Mouse (Mus musculus) embryonic facial prominence, embryonic 15.5 days (tissue): Measurements from ENCODE around the gene Mettl6. TPM values are rescaled to one million over a fixed set of nuclear protein-coding genes. Genes with fewer than 3 reads are reported as not detected.

ENCODE experiments used
- ATAC-seq: fragments of 200-750 bp; cut with Nextera tagmentation; 2 replicates; pipeline ENCODE4 v1.8.0; 2017; ENCODE audit warnings: low read depth, moderate TSS enrichment; ENCODE audit not compliant: insufficient number of reproducible peaks, low FRiP score, low TSS enrichment
- H3K27ac ChIP-seq: fragments of 300-500 bp; sonication (generic); replicated peaks from 2 replicates; pipeline ENCODE4 v1.5.1; 2015; ENCODE audit warnings: mild to moderate bottlenecking, inconsistent platforms
- H3K27me3 ChIP-seq: fragments of 300-500 bp; sonication (generic); 2 replicates; pipeline ENCODE4 v1.6.1; 2015; ENCODE audit warnings: inconsistent platforms
- H3K36me3 ChIP-seq: fragments of 300-500 bp; sonication (generic); 2 replicates; pipeline ENCODE4 v1.6.1; 2015; ENCODE audit warnings: mild to moderate bottlenecking, inconsistent platforms
- H3K4me1 ChIP-seq: fragments of 300-500 bp; sonication (generic); 2 replicates; pipeline ENCODE4 v1.6.1; 2015; ENCODE audit warnings: inconsistent platforms
- H3K4me2 ChIP-seq: fragments of 300-500 bp; sonication (generic); replicated peaks from 2 replicates; pipeline ENCODE4 v1.6.1; 2015; ENCODE audit warnings: mild to moderate bottlenecking, inconsistent platforms
- H3K4me3 ChIP-seq: fragments of 300-500 bp; sonication (generic); replicated peaks from 2 replicates; pipeline ENCODE4 v1.5.1; 2015; ENCODE audit warnings: mild to moderate bottlenecking, inconsistent platforms
- H3K9ac ChIP-seq: fragments of 300-500 bp; sonication (generic); 2 replicates; pipeline ENCODE4 v1.6.1; 2015; ENCODE audit warnings: inconsistent platforms
- H3K9me3 ChIP-seq: fragments of 300-500 bp; sonication (generic); replicated peaks from 2 replicates; pipeline ENCODE4 v1.6.1; 2016; ENCODE audit warnings: inconsistent platforms
- WGBS: fragments of 180-500 bp; shearing (Covaris S2); methylation state at CpG from one replicate; pipeline ENCODE4 v1.1.7; 2015; 5-methylcytosine and 5-hydroxymethylcytosine counted together
- polyA plus RNA-seq: library from polyadenylated mRNA; unstranded; fragments of >200 nt; fragmentation: Nextera tagmentation; extraction: Ambion mirVana; gene quantifications from 2 replicates; pipeline ENCODE4 v1.2.1, GENCODE M21; 2015

Mettl6 gene
- polyA plus RNA-seq, 1 experiment from 2014 or later: 55.4 TPM

DNA sequence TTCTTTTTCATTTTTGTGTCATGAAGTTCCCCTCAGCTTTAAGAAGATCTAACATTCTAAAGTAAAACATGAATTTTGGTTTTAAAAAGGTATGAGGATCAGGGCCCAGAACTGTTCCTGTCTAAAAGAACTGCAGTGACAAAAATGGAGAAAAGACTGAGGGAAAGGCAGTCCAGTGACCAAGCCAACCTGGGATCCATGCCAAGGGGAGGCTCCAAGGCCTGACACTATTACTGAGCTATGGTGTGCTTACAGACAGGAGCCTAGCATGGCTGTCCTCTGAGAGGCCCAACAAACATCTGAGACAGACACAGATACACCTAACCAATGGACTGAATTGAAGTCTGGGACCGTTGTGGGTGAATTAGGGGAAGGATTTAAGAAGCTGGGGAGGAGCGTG, 15.1 kb upstream of the Mettl6 start:
- peaks cover 47% of the 10 kb centered on the region for H3K36me3 ChIP-seq
- H3K9me3 ChIP-seq: no peaks in the 10 kb centered on the region
- no peak for ATAC-seq
- 92% methylated on average over 2 of the region's 2 CpGs for WGBS
- no peak overlapping the region for H3K9ac ChIP-seq
- H3K4me3 ChIP-seq: no peak overlapping the region
- H3K27me3 ChIP-seq: no peaks in the 10 kb centered on the region
- H3K4me2 ChIP-seq: no peak overlapping the region
- no peaks in the 10 kb centered on the region for H3K4me1 ChIP-seq
- no peak overlapping the region for H3K27ac ChIP-seq

DNA sequence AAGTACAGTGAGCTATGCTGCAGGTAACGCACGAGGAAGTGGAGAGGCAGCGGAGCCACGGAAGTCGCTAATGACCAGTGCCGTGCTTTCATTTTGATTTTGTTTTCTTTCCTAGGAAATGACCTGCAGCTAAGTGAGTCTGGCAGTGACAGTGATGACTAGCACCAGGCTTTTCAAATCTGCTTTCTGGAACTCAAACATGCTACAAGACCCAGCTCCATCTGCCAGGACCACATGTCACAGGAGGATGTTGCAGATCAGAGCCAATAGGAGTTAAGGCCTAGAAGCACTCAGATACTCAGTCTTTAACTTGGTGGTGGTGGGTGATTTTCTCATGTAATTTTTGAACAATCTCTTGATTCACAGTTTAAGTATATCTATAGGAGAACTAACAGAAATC, 11.6 kb upstream of the Mettl6 start:
- H3K4me1 ChIP-seq: no peaks in the 10 kb centered on the region
- no peak overlapping the region for H3K4me2 ChIP-seq
- no peaks in the 10 kb centered on the region for H3K9me3 ChIP-seq
- no peak for ATAC-seq
- H3K27ac ChIP-seq: no peak overlapping the region
- no peaks in the 10 kb centered on the region for H3K27me3 ChIP-seq
- peaks cover 80% of the 10 kb centered on the region for H3K36me3 ChIP-seq
- WGBS: 94% methylated on average over 6 of the region's 6 CpGs
- H3K4me3 ChIP-seq: no peak overlapping the region
- no peak overlapping the region for H3K9ac ChIP-seq

DNA sequence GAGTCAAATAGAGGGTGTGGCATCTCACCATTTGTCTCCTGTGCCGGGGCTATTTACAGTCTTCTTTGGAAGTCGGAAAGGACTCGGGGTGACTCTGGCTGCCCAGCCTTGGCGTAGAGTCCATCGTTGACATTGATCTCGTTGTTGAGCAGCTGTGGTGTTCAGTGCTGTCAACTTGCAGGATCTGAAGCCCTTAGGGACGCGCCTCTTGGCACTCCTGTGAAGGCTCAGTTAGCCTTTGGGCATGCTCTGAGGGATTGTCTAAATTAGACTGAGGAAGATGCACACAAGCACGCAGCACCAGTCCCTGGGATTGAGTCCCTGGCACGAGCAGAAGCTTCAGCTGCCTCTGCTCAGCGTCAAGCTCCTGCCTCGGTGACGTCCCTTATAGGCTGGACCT, 8.6 kb upstream of the Mettl6 start:
- WGBS: 92% methylated on average over 13 of the region's 13 CpGs
- ATAC-seq: no peak
- peaks cover 92% of the 10 kb centered on the region for H3K36me3 ChIP-seq

DNA sequence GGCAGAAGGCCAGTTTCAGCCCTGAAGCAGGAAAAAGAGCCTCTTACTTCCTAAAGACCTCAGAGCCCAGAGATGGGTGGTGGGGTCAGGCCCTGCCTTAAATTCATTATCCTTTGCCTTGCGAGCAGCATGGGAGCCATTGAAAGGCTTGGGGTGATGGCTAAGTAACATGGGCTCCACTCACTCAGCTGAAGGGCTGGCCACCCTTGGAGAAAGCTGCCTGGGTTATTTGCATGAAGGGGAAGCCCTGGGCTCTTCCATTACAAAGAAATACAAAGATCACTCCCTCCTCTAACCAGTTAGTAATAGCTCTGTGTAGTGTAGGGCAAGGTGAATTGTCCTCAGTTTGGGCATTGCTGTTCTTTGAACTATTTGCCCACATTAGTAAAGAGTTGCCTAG, 4.7 kb upstream of the Mettl6 start:
- WGBS: 88% methylated on average over 1 of the region's 1 CpGs
- ATAC-seq: no peak
- Histone ChIP-seq H3K36me3 (peaks cover 59% of the 10 kb centered on the region), H3K4me1 (peaks cover 18% of the 10 kb centered on the region), H3K27me3 (no peaks in the 10 kb centered on the region), H3K27ac (no peak overlapping the region), H3K4me2 (no peak overlapping the region), H3K9ac (no peak overlapping the region), H3K4me3 (no peak overlapping the region), H3K9me3 (no peaks in the 10 kb centered on the region)

More for the DNA sequence above, 8.6 kb upstream of the Mettl6 start:
- Histone ChIP-seq H3K4me3 (no peak overlapping the region), H3K4me1 (no peaks in the 10 kb centered on the region), H3K9me3 (no peaks in the 10 kb centered on the region), H3K27ac (no peak overlapping the region), H3K4me2 (no peak overlapping the region), H3K27me3 (no peaks in the 10 kb centered on the region), H3K9ac (no peak overlapping the region)

DNA sequence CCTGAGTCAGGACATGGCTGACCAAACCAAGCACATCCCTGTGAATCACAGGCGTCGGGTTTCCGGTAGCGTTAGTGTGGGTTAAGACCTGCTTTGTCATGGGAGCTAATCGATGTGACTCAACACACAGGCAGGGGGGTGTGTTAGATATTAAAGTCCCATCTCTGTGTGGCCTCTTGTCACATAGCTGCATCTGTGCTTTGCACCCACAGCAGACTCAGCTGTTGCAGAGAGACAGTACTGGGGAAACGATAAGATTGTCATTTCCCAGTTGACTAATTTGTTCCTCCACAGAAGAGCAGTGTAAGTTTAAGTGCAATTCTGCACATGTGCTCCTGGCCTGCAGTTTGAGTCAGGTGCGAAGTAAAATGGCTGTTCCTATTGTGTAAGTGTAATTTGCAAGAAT, 1.4 kb upstream of the Mettl6 start:
- WGBS: 30% methylated on average over 7 of the region's 7 CpGs
- Histone ChIP-seq H3K9me3 (no peaks in the 10 kb centered on the region), H3K4me3 (peak overlapping the region; percentile 97), H3K4me1 (peaks cover 29% of the 10 kb centered on the region), H3K36me3 (peaks cover 46% of the 10 kb centered on the region), H3K27me3 (no peaks in the 10 kb centered on the region), H3K4me2 (peak overlapping the region; percentile 76), H3K27ac (no peak overlapping the region), H3K9ac (peak overlapping the region; percentile 95)
- ATAC-seq: no peak

DNA sequence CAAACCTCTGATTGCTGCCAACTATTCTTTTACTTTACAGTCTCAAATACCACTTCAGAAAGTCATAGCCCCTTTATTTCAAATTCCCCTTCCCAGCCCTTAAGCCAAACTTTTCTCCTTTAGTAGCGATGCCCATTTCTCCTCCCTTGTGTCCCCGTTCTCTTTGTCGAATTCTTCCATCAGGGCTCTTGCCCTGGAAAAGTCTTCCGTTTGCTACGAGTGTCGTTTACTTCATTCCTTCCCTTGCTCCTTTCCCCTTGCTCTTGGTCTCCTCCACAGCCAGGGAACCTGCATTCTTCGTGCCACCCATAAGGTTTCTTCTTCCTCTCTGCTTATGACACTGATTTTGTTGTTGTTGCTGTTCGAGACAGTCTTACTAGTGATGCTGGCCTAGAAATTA, 698 bp upstream of the Mettl6 start:
- peak overlapping the region; percentile 76 for H3K4me2 ChIP-seq

DNA sequence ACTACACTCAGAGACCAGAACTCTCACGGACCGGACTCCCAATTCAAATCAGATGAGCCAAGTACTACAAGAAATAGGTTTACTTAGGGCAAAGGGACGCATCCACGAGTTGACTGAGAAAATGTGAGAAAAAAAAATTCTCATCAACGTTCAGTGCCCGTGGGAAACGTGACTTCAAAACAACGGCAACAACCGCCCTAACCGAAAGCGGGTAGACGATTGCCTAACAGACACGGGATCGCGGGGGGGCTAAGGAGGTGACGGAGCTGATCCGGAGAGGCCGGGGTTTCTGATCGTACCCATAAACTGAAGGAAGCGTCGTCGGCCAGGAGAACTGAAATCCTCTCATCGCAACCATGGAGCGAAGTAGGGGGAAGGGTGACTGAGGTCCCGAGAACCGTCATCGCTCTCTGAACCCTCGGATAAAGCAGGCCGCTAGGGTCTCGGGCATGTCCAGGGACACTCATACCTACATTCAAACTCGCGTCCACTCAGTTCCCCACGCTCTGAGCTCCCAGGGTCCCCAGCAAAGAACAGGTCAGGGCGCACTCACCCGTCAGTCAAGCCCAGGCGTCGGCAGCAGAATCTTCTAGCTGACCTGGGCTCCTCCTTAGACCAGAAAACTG, 378 bp downstream of the Mettl6 start, which contains the start of gene Eaf1:
Gene Eaf1 (plus strand): TSS at position 51 of the 626 bp plus-strand sequence.
- ATAC-seq: peak; percentile 21; the same call in 1 of the 2 replicates
- Histone ChIP-seq H3K36me3 (peaks cover 39% of the 10 kb centered on the region), H3K9me3 (no peaks in the 10 kb centered on the region), H3K4me3 (peak within 1 kb of the TSS; percentile 97), H3K4me2 (peak within 1 kb of the TSS; percentile 76), H3K9ac (peak within 1 kb of the TSS; percentile 95), H3K27me3 (no peaks in the 10 kb centered on the region), H3K4me1 (peaks cover 29% of the 10 kb centered on the region), H3K27ac (peak within 1 kb of the TSS; percentile 96)
- WGBS: under 1% methylated on average over 37 of the region's 37 CpGs

More for the DNA sequence above, 698 bp upstream of the Mettl6 start:
- peaks cover 40% of the 10 kb centered on the region for H3K36me3 ChIP-seq
- no peaks in the 10 kb centered on the region for H3K27me3 ChIP-seq
- no peak for ATAC-seq
- no peaks in the 10 kb centered on the region for H3K9me3 ChIP-seq
- WGBS: 1% methylated on average over 8 of the region's 8 CpGs
- H3K4me3 ChIP-seq: peak overlapping the region; percentile 97
- peak overlapping the region; percentile 96 for H3K27ac ChIP-seq
- H3K4me1 ChIP-seq: peaks cover 29% of the 10 kb centered on the region
- H3K9ac ChIP-seq: peak overlapping the region; percentile 95

DNA sequence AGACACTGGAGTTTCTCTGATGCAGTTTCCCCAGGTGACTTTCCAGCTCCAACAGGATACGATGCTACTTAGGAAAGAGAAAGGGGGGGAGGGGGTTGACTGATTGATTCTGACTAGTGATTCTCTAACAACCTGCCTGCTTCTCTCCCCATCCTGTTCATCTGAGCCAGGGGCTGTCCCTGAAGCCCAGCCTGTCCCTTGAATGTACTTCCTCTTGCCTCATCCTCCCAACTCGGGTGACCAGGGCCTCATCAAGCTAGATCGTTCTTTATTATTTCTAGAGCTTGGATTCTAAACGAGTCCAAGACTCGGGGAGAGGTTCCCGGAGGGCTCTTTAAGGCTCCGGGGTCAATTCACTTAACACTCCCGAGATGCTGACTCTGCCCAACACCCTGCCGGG, 939 bp downstream of the Mettl6 start:
- Histone ChIP-seq H3K4me1 (peaks cover 29% of the 10 kb centered on the region), H3K4me2 (peak overlapping the region; percentile 76), H3K4me3 (peak overlapping the region; percentile 97), H3K9ac (peak overlapping the region; percentile 95), H3K9me3 (no peaks in the 10 kb centered on the region), H3K27me3 (no peaks in the 10 kb centered on the region), H3K27ac (0 out of 2 replicates have a peak overlapping the region, but pooled peaks have one; percentile 96), H3K36me3 (peaks cover 39% of the 10 kb centered on the region)
- no peak for ATAC-seq
- WGBS: 35% methylated on average over 9 of the region's 9 CpGs

DNA sequence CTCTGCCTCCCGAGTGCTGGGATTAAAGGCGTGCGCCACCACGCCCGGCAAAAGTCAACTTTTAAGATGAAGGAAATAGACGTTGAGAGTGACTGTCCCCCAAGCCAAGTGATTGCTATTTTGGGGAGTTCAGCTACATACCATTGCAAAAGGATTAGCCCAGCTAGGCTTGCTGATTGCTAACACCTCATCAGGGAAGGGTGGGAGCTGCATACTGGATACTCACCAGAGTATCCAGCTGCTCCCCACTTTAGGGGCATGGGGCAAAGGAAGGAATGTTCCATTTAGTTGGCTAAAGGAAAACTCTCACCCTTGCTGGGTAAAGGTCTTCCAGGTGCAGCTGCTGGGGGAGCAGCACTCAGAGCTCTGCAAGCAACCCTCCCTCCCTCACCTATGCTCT, 6.8 kb downstream of the Mettl6 start:
- H3K4me1 ChIP-seq: no peaks in the 10 kb centered on the region; the same call in 1 of the 2 replicates
- H3K4me3 ChIP-seq: no peak overlapping the region
- H3K27ac ChIP-seq: no peak overlapping the region
- H3K9ac ChIP-seq: no peak overlapping the region
- 91% methylated on average over 6 of the region's 6 CpGs for WGBS
- ATAC-seq: no peak
- H3K27me3 ChIP-seq: no peaks in the 10 kb centered on the region
- H3K4me2 ChIP-seq: no peak overlapping the region
- H3K36me3 ChIP-seq: peaks cover 81% of the 10 kb centered on the region
- no peaks in the 10 kb centered on the region for H3K9me3 ChIP-seq

DNA sequence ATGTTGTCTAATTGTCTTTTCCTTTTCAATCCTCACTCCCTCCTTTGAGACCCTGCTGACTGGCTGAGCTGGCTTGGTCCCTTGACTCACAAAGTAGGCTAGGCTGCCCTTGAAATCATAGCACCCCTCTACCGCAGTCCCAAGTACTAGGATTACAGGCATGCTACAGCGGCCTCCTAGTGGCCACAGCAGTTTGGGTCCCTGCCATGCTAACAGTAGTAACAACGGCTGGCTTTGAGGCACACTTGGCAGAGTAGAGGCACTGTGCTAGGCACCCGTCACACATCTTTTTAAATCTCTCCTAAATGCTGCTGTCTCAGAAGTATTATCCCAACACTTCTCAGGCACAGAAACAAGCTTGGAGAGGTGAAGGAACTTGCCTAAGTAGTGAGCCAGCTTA, 8.4 kb downstream of the Mettl6 start:
- Histone ChIP-seq H3K9ac (no peak overlapping the region), H3K4me2 (no peak overlapping the region), H3K27me3 (no peaks in the 10 kb centered on the region), H3K9me3 (no peaks in the 10 kb centered on the region), H3K4me3 (no peak overlapping the region), H3K27ac (no peak overlapping the region), H3K36me3 (peaks cover 84% of the 10 kb centered on the region), H3K4me1 (no peaks in the 10 kb centered on the region)
- 77% methylated on average over 4 of the region's 4 CpGs for WGBS
- no peak for ATAC-seq

DNA sequence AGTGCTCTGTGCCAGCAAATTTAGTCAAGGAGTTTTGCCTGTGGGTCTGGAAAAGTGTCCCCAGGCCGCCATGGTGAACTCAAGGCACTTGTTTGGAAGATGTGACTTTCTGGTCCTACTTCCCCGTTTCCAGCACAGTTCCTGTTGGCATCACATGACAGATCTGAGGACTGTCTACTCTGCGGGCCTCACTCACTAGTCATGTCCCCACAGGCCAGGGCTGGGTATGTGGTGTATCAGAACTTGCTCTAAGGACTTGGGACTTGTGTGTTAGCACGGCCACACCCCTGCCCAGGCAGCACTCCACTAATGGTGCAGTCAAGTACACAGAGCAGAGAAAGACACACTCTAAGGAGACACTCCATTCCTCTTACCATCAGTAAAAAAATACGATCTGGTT, 12.4 kb downstream of the Mettl6 start:
- Histone ChIP-seq H3K4me3 (no peak overlapping the region), H3K4me2 (no peak overlapping the region), H3K27ac (no peak overlapping the region), H3K9me3 (no peaks in the 10 kb centered on the region), H3K36me3 (peaks cover 83% of the 10 kb centered on the region), H3K27me3 (no peaks in the 10 kb centered on the region), H3K4me1 (no peaks in the 10 kb centered on the region), H3K9ac (no peak overlapping the region)
- no peak for ATAC-seq
- WGBS: 91% methylated on average over 5 of the region's 5 CpGs

DNA sequence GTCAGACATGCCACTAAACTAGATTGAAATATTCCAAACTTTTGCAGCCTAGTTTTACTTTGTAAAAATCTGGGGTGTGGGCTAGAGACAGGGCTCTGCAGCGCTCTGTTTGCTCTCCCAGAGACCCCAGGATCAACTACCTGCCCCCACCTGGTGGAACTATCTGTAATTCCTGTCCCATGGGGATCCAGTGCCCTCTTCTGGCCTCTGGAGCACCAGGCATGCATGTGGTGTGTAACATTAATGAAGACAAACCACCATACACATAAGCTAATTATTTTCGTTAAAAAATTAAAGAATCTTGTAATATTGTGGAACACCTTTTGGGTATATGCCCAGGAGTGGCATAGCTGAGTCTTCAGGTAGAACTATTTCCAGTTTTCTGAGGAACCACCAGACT, 21.5 kb downstream of the Mettl6 start:
- no peak overlapping the region for H3K27ac ChIP-seq
- no peaks in the 10 kb centered on the region for H3K36me3 ChIP-seq
- H3K4me3 ChIP-seq: no peak overlapping the region
- WGBS: 76% methylated on average over 2 of the region's 2 CpGs
- no peaks in the 10 kb centered on the region for H3K4me1 ChIP-seq
- no peak overlapping the region for H3K9ac ChIP-seq
- H3K9me3 ChIP-seq: no peaks in the 10 kb centered on the region
- no peak for ATAC-seq
- no peak overlapping the region for H3K4me2 ChIP-seq
- H3K27me3 ChIP-seq: no peaks in the 10 kb centered on the region
